Mouse (Mus musculus): ENCODE measurements around the gene Tmem132c. TPM values are rescaled to one million over a fixed set of nuclear protein-coding genes. Genes with fewer than 3 reads are reported as not detected.

Gene Tmem132c
- polyA plus RNA-seq, 2 experiments: 0.08 TPM; not detected in 1

DNA sequence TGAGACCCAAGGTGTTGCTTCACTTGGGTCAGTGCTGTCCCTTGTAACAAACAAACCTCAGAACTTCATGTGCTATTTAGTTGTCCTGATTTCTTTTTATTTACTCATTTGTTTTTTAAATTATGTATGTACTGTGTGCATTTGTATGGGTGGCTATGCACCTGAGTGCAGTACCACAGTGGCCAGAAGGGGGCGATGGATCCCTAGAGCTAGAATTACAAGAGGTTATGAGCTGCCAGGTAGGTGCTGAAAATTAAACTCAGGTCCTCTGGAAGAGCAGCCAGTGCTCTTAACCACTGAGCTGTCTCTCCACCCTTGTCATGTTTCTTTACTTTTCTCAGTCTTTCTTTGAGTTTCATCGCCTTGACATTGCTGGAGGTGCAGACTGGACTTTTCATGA is 11.7 kb downstream of the Tmem132c start:
- Histone ChIP-seq H3K27me3 (ENCODE audit: control insufficient read depth, insufficient read depth, low read length) (no peaks in the 10 kb centered on the region), H3K4me2 (ENCODE audit: low read depth) (no peak overlapping the region), H3K9ac (replicated peaks) (no peak overlapping the region), H3K27ac (no peak overlapping the region), H3K4me1 (replicated peaks; ENCODE audit: control insufficient read depth in 2 of 2, insufficient read depth in 2 of 2, low read length in 1 of 2) (no peaks in the 10 kb centered on the region), H3K36me3 (replicated peaks; ENCODE audit: control insufficient read depth, insufficient read depth, low read depth) (no peaks in the 10 kb centered on the region), H3K4me3 (ENCODE audit: insufficient read depth in 1 of 2, low read depth in 2 of 2, low read length in 2 of 2) (no peak overlapping the region), H3K9me3 (ENCODE audit: control insufficient read depth, low read length) (no peaks in the 10 kb centered on the region)
- TF ChIP-seq EP300 (IDR thresholded peaks at IDR 0.05; ENCODE audit: low read depth) (no peak), CTCF (IDR thresholded peaks at IDR 0.05; ENCODE audit: low read depth) (peak; percentile 34)
- DNase-seq (ENCODE audit: low read depth in 3 of 3, low spot score in 3 of 3): no peak
- WGBS (ENCODE audit: insufficient replicate concordance): 42% methylated on average over 2 of the region's 2 CpGs
- ATAC-seq (ENCODE audit: insufficient read depth): no peak

DNA sequence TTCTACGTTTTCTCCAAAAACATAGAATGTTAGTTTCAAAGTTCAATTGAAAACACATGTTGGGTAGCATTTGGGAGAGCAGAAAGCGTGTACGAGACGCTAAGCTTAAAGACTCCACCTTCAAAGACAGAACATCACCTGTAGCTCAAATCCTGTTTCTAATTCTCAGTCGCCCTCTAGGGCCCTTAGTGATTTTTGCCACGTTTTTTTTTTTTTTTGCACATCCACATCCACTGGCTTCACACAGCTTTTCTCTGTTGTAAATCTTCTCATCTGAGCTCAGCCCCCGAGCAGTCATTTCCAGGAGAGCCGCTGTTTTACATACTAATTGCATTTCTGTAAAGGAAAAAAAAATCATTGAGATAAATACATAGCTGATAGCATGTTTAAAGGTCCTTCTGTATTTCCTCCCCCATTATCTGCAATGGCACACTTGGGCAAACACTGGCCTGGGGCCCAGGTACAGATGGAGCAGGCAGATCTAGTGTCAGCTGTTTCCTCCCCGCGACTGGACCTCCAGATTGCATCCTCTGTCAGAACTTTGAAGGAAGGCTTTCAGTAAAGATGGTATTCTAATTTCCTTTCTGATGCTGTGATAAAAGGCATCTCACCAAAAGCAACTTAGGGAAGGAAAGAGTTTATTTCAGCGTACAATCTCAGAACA is 15.5 kb downstream of the Tmem132c start:
- H3K9ac ChIP-seq (replicated peaks): no peak overlapping the region
- 51% methylated on average over 11 of the region's 11 CpGs for WGBS (ENCODE audit: insufficient replicate concordance)
- no peaks in the 10 kb centered on the region for H3K36me3 ChIP-seq (replicated peaks; ENCODE audit: control insufficient read depth, insufficient read depth, low read depth)
- no peak for TF ChIP-seq CTCF (IDR thresholded peaks at IDR 0.05; ENCODE audit: low read depth)
- no peak for TF ChIP-seq EP300 (IDR thresholded peaks at IDR 0.05; ENCODE audit: low read depth)
- no peak overlapping the region for H3K27ac ChIP-seq
- no peaks in the 10 kb centered on the region for H3K9me3 ChIP-seq (ENCODE audit: control insufficient read depth, low read length)
- ATAC-seq (ENCODE audit: insufficient read depth) (no peak), DNase-seq (ENCODE audit: low read depth in 3 of 3, low spot score in 3 of 3) (no peak)
- H3K27me3 ChIP-seq (ENCODE audit: control insufficient read depth, insufficient read depth, low read length): no peaks in the 10 kb centered on the region
- no peaks in the 10 kb centered on the region for H3K4me1 ChIP-seq (replicated peaks; ENCODE audit: control insufficient read depth in 2 of 2, insufficient read depth in 2 of 2, low read length in 1 of 2)
- no peak overlapping the region for H3K4me3 ChIP-seq (ENCODE audit: insufficient read depth in 1 of 2, low read depth in 2 of 2, low read length in 2 of 2)
- H3K4me2 ChIP-seq (ENCODE audit: low read depth): no peak overlapping the region

DNA sequence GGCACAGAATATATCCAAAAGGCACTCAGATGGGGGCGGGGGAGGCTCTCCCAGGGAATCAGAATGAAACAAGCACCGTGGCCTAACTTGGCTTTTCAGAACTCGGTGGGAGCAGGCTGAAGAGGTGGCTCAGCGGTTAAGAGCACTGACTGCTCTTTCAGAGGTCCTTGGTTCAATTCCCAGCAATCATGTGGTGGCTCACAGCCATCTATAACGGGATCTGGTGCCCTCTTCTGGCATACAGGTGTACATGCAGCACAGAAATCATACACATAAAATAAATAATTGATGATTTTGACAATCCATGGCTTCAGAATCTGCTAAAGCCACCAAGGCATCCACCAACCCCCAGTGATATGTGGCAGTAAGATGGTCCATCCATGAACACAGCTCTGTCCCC is 20.5 kb downstream of the Tmem132c start:
- TF ChIP-seq CTCF (IDR thresholded peaks at IDR 0.05; ENCODE audit: low read depth) (no peak), EP300 (IDR thresholded peaks at IDR 0.05; ENCODE audit: low read depth) (no peak)
- ATAC-seq (ENCODE audit: insufficient read depth): no peak
- no peaks in the 10 kb centered on the region for H3K36me3 ChIP-seq (replicated peaks; ENCODE audit: control insufficient read depth, insufficient read depth, low read depth)
- no peak for DNase-seq (ENCODE audit: low read depth in 3 of 3, low spot score in 3 of 3)
- no peaks in the 10 kb centered on the region for H3K4me1 ChIP-seq (replicated peaks; ENCODE audit: control insufficient read depth in 2 of 2, insufficient read depth in 2 of 2, low read length in 1 of 2)
- H3K27ac ChIP-seq: no peak overlapping the region
- no peak overlapping the region for H3K9ac ChIP-seq (replicated peaks)
- WGBS (ENCODE audit: insufficient replicate concordance): 57% methylated on average over 5 of the region's 5 CpGs
- no peaks in the 10 kb centered on the region for H3K27me3 ChIP-seq (ENCODE audit: control insufficient read depth, insufficient read depth, low read length)
- H3K4me3 ChIP-seq (ENCODE audit: insufficient read depth in 1 of 2, low read depth in 2 of 2, low read length in 2 of 2): no peak overlapping the region
- H3K4me2 ChIP-seq (ENCODE audit: low read depth): no peak overlapping the region
- no peaks in the 10 kb centered on the region for H3K9me3 ChIP-seq (ENCODE audit: control insufficient read depth, low read length)

DNA sequence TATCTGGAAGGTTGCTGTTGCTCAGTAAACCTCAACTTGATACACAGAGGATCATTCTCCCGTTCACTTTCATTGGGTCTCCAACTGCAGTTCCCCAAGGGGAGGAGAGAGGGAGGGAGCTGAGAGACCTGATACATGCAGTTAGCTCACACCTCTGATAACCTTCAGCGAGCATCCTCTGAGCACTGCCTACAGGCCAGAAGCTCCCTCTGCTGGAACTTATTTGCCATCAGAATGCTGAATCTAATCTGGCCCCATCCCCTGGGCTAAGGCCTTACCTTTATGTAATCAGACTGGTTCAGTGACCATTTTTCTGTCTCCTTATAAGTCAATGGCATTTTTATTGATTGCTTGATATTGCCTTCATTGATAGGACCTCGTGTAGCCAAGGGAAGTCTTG is 29.5 kb downstream of the Tmem132c start:
- Histone ChIP-seq H3K27me3 (ENCODE audit: control insufficient read depth, insufficient read depth, low read length) (no peaks in the 10 kb centered on the region), H3K4me3 (ENCODE audit: insufficient read depth in 1 of 2, low read depth in 2 of 2, low read length in 2 of 2) (no peak overlapping the region), H3K27ac (no peak overlapping the region), H3K4me1 (replicated peaks; ENCODE audit: control insufficient read depth in 2 of 2, insufficient read depth in 2 of 2, low read length in 1 of 2) (no peaks in the 10 kb centered on the region), H3K9ac (replicated peaks) (no peak overlapping the region), H3K9me3 (ENCODE audit: control insufficient read depth, low read length) (no peaks in the 10 kb centered on the region), H3K4me2 (ENCODE audit: low read depth) (no peak overlapping the region), H3K36me3 (replicated peaks; ENCODE audit: control insufficient read depth, insufficient read depth, low read depth) (no peaks in the 10 kb centered on the region)
- DNase-seq (ENCODE audit: low read depth in 3 of 3, low spot score in 3 of 3) (no peak), ATAC-seq (ENCODE audit: insufficient read depth) (no peak)
- 26% methylated on average over 3 of the region's 3 CpGs for WGBS (ENCODE audit: insufficient replicate concordance)
- TF ChIP-seq CTCF (IDR thresholded peaks at IDR 0.05; ENCODE audit: low read depth) (no peak), EP300 (IDR thresholded peaks at IDR 0.05; ENCODE audit: low read depth) (no peak)

DNA sequence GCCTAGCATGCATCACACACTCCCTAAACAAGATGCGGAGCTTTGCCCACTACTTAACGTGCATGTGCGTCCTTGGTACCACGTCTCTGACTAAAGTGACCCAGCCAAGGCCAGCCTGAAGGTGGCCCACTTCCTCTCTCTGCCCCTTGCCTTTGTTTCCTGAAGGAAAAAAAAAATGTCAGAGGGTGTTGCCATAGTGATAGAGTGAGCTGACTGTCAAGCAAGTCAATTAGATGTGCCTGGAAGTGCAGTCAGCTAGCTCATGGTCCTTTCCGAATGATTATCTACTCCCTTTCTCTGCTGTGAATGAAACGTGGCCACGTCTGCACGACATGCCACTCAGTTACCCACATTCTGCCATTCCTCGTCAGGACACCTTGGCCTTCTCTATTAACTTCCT is 37.9 kb downstream of the Tmem132c start:
- no peaks in the 10 kb centered on the region for H3K4me1 ChIP-seq (replicated peaks; ENCODE audit: control insufficient read depth in 2 of 2, insufficient read depth in 2 of 2, low read length in 1 of 2)
- H3K4me3 ChIP-seq (ENCODE audit: insufficient read depth in 1 of 2, low read depth in 2 of 2, low read length in 2 of 2): no peak overlapping the region
- no peak overlapping the region for H3K9ac ChIP-seq (replicated peaks)
- H3K9me3 ChIP-seq (ENCODE audit: control insufficient read depth, low read length): no peaks in the 10 kb centered on the region
- TF ChIP-seq CTCF (IDR thresholded peaks at IDR 0.05; ENCODE audit: low read depth): no peak
- no peak for TF ChIP-seq EP300 (IDR thresholded peaks at IDR 0.05; ENCODE audit: low read depth)
- H3K4me2 ChIP-seq (ENCODE audit: low read depth): no peak overlapping the region
- H3K36me3 ChIP-seq (replicated peaks; ENCODE audit: control insufficient read depth, insufficient read depth, low read depth): no peaks in the 10 kb centered on the region
- WGBS (ENCODE audit: insufficient replicate concordance): 71% methylated on average over 9 of the region's 9 CpGs
- DNase-seq (ENCODE audit: low read depth in 3 of 3, low spot score in 3 of 3) (no peak), ATAC-seq (ENCODE audit: insufficient read depth) (no peak)
- no peak overlapping the region for H3K27ac ChIP-seq
- no peaks in the 10 kb centered on the region for H3K27me3 ChIP-seq (ENCODE audit: control insufficient read depth, insufficient read depth, low read length)

All from liver, embryonic 14.5 days (tissue).